Mouse (Mus musculus): Measurements from ENCODE around the gene Ajuba. TPM values are rescaled to one million over a fixed set of nuclear protein-coding genes. Genes with fewer than 3 reads are reported as not detected.

Ajuba gene
- polyA plus RNA-seq, 3 experiments from 2014 or later = 0.10 to 0.25 (median 0.15) TPM

DNA sequence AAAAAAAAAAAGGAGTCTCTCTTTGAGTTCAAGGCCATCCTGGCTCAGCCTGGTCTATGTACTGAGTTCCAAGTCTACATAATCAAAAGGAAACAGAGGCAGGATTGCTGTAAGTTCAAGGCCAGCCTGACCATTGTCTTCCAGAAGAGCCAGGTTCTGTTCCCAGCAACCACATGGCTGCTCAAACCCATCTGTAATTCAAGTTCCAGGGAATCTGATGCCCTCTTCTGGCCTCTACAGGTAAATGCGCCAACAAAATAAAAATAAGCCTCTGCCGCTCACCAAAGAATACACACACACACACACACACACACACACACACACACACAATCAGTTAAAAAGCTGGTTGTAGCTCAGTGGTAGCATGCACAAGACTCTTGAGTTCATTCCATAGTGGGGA, 38.8 kb downstream of the Ajuba start:
- ATAC-seq = no peak

DNA sequence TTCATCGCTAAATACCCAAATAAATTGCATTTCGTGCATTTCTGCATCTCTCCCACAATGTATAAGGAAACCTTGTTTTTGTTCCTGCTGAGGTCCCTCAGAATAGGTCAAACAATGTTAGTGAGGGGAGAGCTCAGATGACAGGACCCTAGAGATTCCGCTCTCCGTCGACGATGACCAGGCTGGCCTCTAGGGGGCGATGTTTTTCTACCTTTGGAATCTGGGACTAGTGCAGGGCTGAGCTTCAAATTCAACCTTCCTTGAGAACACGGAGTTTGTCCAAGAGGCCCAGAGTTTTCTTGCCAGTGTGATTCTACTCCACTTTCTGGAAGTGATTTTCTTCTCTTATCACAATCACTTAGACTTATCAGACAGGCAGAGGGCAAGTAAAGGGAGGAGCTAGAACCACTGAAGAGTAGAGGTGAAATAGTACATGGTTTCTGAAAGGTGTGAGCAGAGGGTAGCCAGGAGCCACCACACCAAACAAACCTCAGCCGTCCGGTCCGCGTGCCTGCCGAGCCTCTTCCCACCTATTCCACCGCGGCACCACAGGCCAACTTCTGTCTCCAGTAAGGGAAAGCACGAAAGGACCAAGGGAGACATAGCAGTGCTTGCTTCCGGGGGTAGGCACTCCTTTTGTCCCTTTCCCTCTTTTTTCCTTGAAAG, 48.8 kb downstream of the Ajuba start:
- ATAC-seq = peak; percentile 76

GRCm38 (mm10) chr14:54528007-54528393, 49.4 kb downstream of the Ajuba start:
- ATAC-seq = no peak

DNA sequence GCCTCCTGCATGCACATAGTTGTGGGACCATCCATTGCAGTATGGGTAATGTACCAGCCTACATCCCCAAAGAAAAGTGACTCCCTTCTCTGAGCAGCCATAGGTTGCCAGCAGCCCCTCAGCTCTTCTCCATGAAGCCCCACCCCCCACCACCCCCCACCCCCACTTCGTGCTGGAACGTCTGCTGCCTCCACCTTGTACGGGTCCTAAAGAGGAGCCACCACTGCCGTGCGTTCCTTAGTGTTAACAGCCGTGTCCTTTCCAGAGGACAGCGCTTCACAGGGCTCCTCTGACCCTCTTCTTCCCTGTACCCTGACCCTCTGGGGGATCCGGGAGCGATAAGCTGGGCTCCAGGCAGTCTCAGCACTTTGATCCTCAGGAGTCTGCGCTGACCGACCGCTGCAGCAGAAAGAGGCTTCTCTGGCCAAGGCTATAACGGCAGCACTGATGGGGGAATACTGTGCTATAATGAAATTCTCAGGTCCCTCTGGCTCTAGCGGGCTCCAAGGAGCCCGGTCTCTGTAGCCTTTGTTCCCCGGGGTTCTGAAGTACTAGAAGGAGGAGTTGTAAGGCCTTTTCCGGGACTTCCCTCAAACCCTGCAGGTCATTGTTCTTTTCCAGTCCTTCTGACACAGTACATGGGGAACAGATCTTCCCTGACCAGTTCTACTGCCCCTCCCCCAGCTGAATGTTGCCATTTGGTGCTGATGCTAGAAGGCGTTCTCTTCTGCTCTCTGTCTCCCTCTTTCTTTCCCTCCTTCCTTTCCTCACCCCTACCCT, 49.9 kb downstream of the Ajuba start:
- ATAC-seq = no peak

DNA sequence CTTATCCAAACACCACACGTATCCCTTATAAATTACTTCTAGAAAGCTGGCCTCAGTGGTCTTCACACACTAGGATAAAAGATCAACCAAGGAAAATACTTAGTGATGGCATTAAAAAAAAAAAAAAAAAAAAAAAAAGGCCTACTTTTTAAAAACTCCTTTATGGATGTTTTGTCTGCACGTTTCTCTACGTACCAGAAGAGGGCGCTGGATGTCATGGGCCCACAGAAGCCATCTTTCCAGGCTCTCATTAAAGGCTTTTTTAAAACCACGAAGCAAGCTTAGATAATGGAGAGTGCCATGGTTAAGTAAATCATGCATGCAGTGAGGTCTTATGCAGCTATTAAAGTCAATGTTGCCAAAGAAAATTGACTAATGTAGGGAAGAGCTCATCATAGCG, 53.8 kb downstream of the Ajuba start:
- no peak for ATAC-seq

Other genes with a start within 250 kb of the Ajuba start
- 10 to 100 TPM; 65.9 to 91.6 (median 69.3) TPM for gene Oxa1l, start 216.7 kb downstream of the Ajuba start, polyA plus RNA-seq (2017; shearing (Covaris generic))
- gene Slc7a7, start 159.8 kb downstream of the Ajuba start, polyA plus RNA-seq (2017; shearing (Covaris generic)) = 1 to 10 TPM in 1 of 3 experiments, under 1 TPM in 2; 0.42 to 2.5 (median 0.49) TPM
- 100 to 1,000 TPM; 253 to 303 (median 292) TPM for gene Mrpl52, start 150.6 kb downstream of the Ajuba start, polyA plus RNA-seq (2017; shearing (Covaris generic))
- under 1 TPM in 2 of 3 experiments, not detected in 1; 0.29 to 0.47 TPM for gene Mmp14, start 145.9 kb downstream of the Ajuba start, polyA plus RNA-seq (2017; shearing (Covaris generic))
- 10 to 100 TPM; 52.5 to 66.4 (median 63.3) TPM for gene Lrp10, start 113.4 kb downstream of the Ajuba start, polyA plus RNA-seq (2017; shearing (Covaris generic))
- gene Rem2, start 101.5 kb downstream of the Ajuba start, polyA plus RNA-seq (2017; shearing (Covaris generic)) = under 1 TPM; 0.50 to 0.58 (median 0.57) TPM
- 10 to 100 TPM; 27.9 to 47.0 (median 36.6) TPM for gene Prmt5, start 60.0 kb downstream of the Ajuba start, polyA plus RNA-seq (2017; shearing (Covaris generic))
- gene Haus4, start 22.9 kb downstream of the Ajuba start, polyA plus RNA-seq (2017; shearing (Covaris generic)) = 10 to 100 TPM; 24.6 to 39.7 (median 31.6) TPM
- 1 to 10 TPM; 1.5 to 2.5 (median 1.7) TPM for gene 4931414P19Rik, start 28.4 kb upstream of the Ajuba start, polyA plus RNA-seq (2017; shearing (Covaris generic))
- 100 to 1,000 TPM; 131 to 214 (median 136) TPM for gene Psmb5, start 40.5 kb upstream of the Ajuba start, polyA plus RNA-seq (2017; shearing (Covaris generic))
- gene Psmb11, start 43.9 kb upstream of the Ajuba start, polyA plus RNA-seq (2017; shearing (Covaris generic)) = not detected
- gene Gm17606, start 63.4 kb upstream of the Ajuba start, polyA plus RNA-seq (2017; shearing (Covaris generic)) = not detected
- gene Cdh24, start 63.8 kb upstream of the Ajuba start, polyA plus RNA-seq (2017; shearing (Covaris generic)) = under 1 TPM; 0.12 to 0.42 (median 0.15) TPM
- 10 to 100 TPM; 87.2 to 94.2 (median 92.9) TPM for gene 1700123O20Rik, start 108.7 kb upstream of the Ajuba start, polyA plus RNA-seq (2017; shearing (Covaris generic))
- gene Acin1, start 109.4 kb upstream of the Ajuba start, polyA plus RNA-seq (2017; shearing (Covaris generic)) = 100 to 1,000 TPM; 108 to 175 (median 154) TPM
- gene Gm29776, start 121.3 kb upstream of the Ajuba start, polyA plus RNA-seq (2017; shearing (Covaris generic)) = under 1 TPM in 2 of 3 experiments, not detected in 1; 0.28 to 0.40 TPM
- not detected for gene Cebpe, start 134.6 kb upstream of the Ajuba start, polyA plus RNA-seq (2017; shearing (Covaris generic))
- under 1 TPM in 2 of 3 experiments, not detected in 1; 0.20 to 0.29 TPM for gene Slc7a8, start 204.4 kb upstream of the Ajuba start, polyA plus RNA-seq (2017; shearing (Covaris generic))
- gene Rnf212b, start 236.6 kb upstream of the Ajuba start, polyA plus RNA-seq (2017; shearing (Covaris generic)) = not detected

Measured in inflammation-experienced regulatory T-cells, adult 6 months (primary cell).